Mouse (Mus musculus) liver, embryonic 14 days (tissue): ENCODE data around the gene Pla2g3. TPM values are rescaled to one million over a fixed set of nuclear protein-coding genes. Genes with fewer than 3 reads are reported as not detected.

Experiments
- polyA plus RNA-seq: library from polyadenylated mRNA; depleted of rRNA; stranded (reverse); fragments of >200 nt; gene quantifications from 2 replicates; pipeline ENCODE4 v1.2.3, GENCODE M21; 2012; rRNA removed

Pla2g3 gene
- polyA plus RNA-seq, result 0.05 and 0.09 TPM in 2 replicates

GRCm38 (mm10) chr11:3487952-3488570 lies at the start of gene Pla2g3:
Gene Pla2g3, plus strand, starts transcription at chr11:3488284.

GRCm38 (mm10) chr11:3452167-3452639 lies 35.9 kb upstream of the Pla2g3 start, which contains the start of gene Rnf185:
Gene Rnf185, minus strand, starts transcription at chr11:3452363.

GRCm38 (mm10) chr11:3514529-3515054 lies 26.5 kb downstream of the Pla2g3 start, which contains the start of gene Selenom:
Gene Selenom, plus strand, starts transcription at chr11:3514684.

GRCm38 (mm10) chr11:3540451-3541085 lies 52.5 kb downstream of the Pla2g3 start, which contains the start of gene Smtn:
Gene Smtn, minus strand, starts transcription at chr11:3540612.

Other genes starting within 250 kb of the Pla2g3 start
- 41.4 and 45.3 TPM in 2 replicates for gene Drg1, start 221.9 kb upstream of the Pla2g3 start, polyA plus RNA-seq
- 15.1 and 16.6 TPM in 2 replicates for gene Patz1, start 199.4 kb upstream of the Pla2g3 start, polyA plus RNA-seq
- gene Pik3ip1, start 157.9 kb upstream of the Pla2g3 start, polyA plus RNA-seq, result 0.50 and 0.63 TPM in 2 replicates
- 6.5 and 8.0 TPM in 2 replicates for gene Limk2, start 79.1 kb upstream of the Pla2g3 start, polyA plus RNA-seq
- 5.2 and 5.4 TPM in 2 replicates for gene Rnf185, start 35.9 kb upstream of the Pla2g3 start, polyA plus RNA-seq
- 0.14 and 0.22 TPM in 2 replicates for gene Inpp5j, start 16.5 kb downstream of the Pla2g3 start, polyA plus RNA-seq
- 8.2 and 9.4 TPM in 2 replicates for gene Selenom, start 26.4 kb downstream of the Pla2g3 start, polyA plus RNA-seq
- 3.3 and 4.5 TPM in 2 replicates for gene Smtn, start 52.3 kb downstream of the Pla2g3 start, polyA plus RNA-seq
- gene Morc2a, start 160.9 kb downstream of the Pla2g3 start, polyA plus RNA-seq, result 5.5 and 6.8 TPM in 2 replicates